Mouse (Mus musculus): ENCODE results near the gene Fxyd3.

DNA sequence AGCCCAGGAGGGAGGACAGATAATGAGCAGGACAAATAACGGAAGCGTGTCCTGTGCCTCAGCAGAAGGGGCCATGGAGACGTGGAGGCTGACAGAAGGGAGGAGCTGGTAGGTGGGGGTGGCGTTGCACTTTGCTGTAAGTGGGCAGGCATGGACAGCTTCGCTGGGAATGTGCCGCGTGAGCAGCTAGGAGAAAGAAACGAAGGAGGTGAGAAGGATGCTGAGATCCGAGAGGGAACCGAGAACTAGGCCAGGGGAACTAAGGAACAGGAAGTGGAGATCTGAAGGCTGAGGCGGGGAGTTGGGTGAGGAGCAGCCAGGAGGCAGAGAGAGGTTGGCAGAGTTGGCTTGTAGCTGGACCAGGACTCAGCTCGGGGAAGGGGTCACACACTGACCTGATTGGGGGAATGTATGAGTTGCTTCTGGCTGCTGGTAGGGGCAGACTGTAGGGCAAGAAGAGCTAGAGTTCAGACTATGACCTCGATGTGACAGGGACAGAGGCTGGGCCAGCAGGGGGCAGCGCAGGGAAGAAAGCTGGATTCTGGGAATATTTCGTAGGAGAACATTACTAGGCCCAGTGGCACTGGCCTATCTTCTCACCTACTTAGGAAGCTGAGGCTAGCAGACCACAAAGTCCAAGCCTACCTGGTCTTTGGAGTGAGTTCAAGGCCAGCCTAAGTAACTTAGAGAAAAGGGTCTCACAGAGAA, 28.7 kb upstream of the Fxyd3 start:
- TF ChIP-seq MAFK (IDR thresholded peaks at IDR 0.05; ENCODE audit: insufficient read depth, low read depth, low read length): no peak
- no peak for TF ChIP-seq HCFC1 (IDR thresholded peaks at IDR 0.05; ENCODE audit: borderline replicate concordance, insufficient read depth, low read length)
